Mouse (Mus musculus): Measurements from ENCODE around the gene Pcmtd2.
"Not testable (repeated sequence)": the region's sequence is repeated elsewhere in the genome, so short reads cannot be mapped to it uniquely, and the experiment has no call there.

The Pcmtd2 gene

DNA sequence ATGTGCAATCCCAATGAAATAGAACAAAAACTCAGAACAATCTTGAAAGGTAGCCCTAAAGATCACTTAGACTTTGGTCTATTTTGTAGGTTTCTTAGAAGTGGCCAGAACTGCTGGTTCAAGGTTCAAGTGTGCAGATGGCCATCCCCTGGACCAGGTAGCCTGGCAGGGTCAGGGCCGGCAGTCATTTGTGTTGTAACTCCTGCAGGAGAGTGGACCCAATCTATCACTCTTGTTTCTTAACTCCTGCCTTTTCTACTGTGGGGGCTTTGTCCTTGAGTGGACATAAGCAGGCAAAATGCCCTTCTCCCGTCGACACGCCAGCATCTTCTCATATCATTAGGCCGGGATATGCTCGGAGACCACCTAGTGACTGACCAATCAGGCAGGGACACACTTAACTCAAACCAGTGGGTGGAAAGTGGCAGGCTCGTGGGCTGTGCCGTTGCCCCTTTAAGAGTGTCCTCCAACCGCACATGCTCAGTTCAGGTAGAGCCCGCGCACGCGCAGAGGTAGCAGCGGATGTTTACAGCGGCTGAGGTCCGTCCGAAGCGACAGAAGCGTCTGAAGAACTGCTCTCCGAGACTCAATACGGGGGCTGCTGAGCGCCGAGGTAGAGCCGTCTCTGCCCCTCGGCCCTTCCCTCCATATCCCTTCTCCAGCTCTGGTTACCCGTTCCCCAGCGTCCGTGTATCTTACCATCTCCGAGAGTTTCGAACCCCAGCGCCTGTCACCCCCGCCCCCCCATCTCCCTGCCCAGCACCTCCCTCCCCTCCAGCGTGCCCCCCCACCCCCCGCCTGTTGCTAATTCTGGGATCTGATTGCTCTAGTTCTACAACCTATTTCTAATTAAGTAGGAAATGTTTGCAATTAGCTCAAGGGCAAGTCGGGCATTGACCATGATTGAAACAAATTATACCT, at the start of gene Pcmtd2:
TSS of gene Pcmtd2 (plus strand) at position 483 of the 921 bp plus-strand sequence.
- DNase-seq (ENCODE audit: low spot score): peak; percentile 83

DNA sequence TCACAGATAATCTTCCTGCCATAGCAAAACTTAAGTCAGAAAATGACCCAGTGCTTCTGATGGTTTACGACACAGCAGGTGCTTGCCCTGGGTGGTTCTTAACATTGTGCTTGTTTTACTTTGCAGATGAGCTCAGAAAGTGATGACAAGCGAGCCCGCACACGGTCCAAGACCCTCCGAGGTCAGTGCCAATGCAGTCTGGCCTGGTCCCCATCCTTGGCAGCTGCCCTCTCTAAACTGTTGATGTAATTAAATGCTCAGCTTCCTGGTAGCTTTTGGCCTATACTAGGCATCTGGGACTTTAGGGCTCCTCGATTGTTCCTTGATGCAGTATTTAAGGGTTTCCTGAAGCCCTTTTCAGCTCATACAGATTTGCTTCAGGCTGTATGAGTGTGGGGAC, 48.3 kb upstream of the Pcmtd2 start:
- DNase-seq (ENCODE audit: low spot score): no peak

GRCm38 (mm10) chr2:181793186-181793585, 44.5 kb upstream of the Pcmtd2 start:
- DNase-seq (ENCODE audit: low spot score): not testable (repeated sequence)

- DNase-seq (ENCODE audit: low spot score): no peak
These were observed 42.0 kb upstream of the Pcmtd2 start for GRCm38 (mm10) chr2:181795641-181796130.

- no peak for DNase-seq (ENCODE audit: low spot score)
These were observed 40.0 kb upstream of the Pcmtd2 start for GRCm38 (mm10) chr2:181797672-181798071.

DNA sequence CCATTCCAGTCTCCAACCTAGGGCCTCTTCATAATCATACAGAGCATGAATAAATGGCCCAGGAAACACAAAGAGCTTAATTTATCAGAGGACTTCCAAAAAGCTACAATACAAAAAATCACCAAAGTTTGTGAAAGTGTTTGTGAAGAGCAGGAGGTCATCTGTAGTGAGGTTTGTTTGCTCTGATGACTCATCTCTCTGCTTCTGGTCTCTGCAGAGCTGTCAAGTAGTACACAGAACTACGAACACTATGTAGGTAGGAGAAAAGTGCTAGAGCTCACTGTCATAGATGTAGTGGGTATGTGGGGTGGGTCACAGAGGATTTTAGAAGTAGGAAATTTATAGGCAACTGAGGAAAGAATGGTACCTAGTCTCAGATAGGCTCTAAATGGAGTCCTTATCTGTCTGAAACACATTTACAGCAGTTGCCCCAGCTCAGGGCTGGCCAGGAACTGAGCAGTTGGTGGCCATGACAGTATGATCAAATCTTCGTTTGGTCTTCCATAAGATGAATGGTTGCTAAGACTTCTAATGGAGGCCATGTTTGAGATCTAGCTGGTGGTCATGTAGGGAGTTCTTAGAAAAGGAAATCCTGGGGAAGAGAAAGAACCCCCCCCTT, 8.5 kb upstream of the Pcmtd2 start:
- DNase-seq (ENCODE audit: low spot score): no peak

GRCm38 (mm10) chr2:181832745-181833144, 4.9 kb upstream of the Pcmtd2 start:
- no peak for DNase-seq (ENCODE audit: low spot score)

DNA sequence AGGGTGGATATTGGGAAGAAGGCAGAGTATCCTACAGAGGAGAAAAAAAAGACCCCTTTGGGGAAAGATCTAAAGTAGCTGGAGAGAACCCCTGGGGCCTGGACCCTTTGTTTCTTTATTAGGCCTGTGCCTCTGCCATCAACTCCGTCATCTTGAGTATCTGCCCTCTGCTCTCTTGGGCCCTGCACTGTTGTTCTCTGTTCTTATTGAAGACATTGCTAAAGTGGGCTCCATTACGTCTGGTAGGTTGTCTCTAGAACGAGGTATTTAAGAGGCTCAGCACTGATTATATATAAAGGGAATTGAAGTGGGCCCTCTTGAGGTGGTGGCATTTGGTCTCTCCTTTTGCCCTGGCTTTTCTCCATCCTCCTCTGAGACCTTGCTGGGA, 633 bp downstream of the Pcmtd2 start:
- DNase-seq (ENCODE audit: low spot score): no peak

GRCm38 (mm10) chr2:181845709-181846394, 8.2 kb downstream of the Pcmtd2 start:
- DNase-seq (ENCODE audit: low spot score): no peak

DNA sequence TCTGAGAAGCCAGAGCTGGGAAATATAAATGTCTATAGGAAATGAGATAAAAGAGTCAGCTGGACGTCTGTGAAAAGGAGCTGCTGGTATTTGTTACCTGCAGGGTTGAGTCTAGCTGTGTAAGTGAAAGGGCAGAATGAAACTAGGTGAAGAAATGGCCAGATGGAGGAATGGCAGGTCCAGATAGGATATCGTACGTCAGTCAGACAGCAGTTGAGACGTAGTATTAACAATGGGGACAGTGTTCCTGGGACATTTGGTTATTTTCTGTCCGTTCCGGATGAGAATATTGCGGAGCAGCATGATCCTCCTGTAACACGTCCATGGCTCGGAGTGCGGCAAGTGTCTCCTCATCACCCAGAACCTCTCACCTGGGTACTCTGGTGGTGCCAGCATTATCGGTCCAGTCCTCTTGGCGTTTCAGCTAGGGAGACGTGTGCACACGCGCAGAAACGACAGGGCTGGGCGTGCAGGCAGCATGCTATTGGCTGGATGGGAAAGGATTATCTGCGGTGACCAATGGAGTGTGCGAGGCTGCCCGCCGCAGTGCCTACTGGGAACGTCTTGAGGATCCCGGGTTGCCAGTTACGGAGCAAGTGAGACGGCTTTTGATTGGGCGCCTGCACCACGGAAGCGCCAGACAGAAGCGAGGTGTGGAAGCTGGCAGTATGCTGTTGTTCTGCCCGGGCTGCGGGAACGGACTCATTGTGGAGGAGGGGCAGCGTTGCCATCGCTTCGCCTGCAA, 26.3 kb downstream of the Pcmtd2 start, which contains the start of gene Polr3k:
TSS of gene Polr3k (plus strand) at position 547 of the 745 bp plus-strand sequence.
- DNase-seq (ENCODE audit: low spot score): peak; percentile 71

- no peak for DNase-seq (ENCODE audit: low spot score)
These were observed 26.8 kb downstream of the Pcmtd2 start for GRCm38 (mm10) chr2:181864536-181864860.

DNA sequence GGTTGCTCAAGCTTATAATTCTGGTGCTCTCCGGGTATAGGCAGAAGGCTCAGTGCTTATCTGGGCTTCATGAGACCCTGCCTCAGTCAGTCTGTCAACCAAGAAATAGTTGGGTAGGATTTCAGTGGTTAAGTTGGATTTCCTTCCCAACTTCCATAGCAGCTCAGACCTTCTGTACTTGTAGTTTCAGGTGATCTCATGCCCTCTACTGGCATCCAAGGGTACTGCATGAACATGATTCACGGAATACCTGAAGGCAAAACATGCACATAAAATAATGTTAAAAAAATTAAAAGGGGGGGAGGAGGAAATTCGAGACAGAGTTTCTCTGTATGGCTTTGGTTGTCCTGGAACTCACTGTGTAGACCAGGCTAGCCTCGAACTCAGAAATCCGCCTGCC, 29.3 kb downstream of the Pcmtd2 start:
- DNase-seq (ENCODE audit: low spot score): peak; percentile 25

DNA sequence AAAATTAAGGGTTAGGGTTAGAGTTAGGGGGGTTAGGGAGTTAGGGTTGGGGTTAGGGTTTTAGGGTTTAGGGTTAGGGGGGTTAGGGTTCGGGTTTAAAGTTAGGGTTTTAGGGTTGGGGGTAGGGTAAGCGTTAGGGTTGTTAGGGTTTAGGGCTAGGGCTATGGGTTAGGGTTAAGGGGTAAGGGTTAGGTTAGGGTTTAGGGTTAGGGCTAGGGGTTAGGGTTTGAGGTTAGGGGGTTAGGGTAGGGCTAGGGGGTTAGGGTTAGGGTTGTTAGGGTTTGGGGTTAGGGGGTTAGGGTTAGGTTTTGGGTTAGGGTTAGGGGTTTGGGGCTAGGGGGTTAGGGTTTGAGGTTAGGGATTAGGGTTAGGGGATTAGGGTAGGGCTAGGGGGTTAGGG, 33.4 kb downstream of the Pcmtd2 start:
- DNase-seq (ENCODE audit: low spot score): no peak

GRCm38 (mm10) chr2:181878903-181879302, 41.2 kb downstream of the Pcmtd2 start:
- DNase-seq (ENCODE audit: low spot score): no peak

DNA sequence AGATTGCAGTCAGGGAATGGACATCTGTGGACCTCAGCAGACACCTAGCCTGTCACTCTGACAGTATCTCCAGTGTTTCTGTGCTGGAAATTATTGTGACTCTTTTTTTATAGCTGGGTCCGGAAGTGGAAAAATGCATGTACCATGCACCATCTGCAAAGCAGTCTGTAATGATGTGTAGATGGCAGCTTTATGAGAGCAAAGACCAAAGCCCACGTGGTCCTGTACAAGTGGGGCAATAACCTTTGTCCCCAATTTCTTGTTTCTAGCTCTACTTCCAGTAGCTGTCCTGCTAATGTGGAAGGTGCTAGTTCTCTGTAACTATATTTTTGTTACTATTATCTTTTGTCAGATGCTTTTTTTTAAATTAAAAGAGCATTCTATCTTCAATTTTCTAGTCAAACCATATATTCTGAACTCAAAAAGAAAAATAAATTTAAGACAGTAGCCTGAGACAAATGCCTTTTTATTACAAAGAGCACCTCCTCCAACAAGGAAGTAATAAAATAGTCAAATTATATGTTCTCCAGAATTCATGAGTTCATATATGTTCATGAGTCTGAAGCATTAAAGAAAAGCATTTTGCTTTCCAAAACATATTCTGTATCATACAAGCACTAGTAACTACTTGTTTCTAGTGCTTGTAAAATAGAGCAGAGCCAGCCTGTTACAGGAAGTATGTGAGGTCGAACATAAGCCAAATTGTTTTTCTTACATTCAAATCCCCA, 45.5 kb downstream of the Pcmtd2 start:
- DNase-seq (ENCODE audit: low spot score): no peak
